Mouse (Mus musculus): Measurements from ENCODE around the gene Ubfd1. TPM values are rescaled to one million over a fixed set of nuclear protein-coding genes. Genes with fewer than 3 reads are reported as not detected.

The Ubfd1 gene
- polyA plus RNA-seq (2016; fragmentation: Nextera tagmentation; extraction: Ambion mirVana), result 60.3 and 81.0 TPM in 2 replicates

- Histone ChIP-seq H3K27me3 (ENCODE audit: insufficient read depth, poor library complexity, severe bottlenecking) (no peaks in the 10 kb centered on the region), H3K27ac (peak within 1 kb of the TSS; percentile 98), H3K36me3 (peaks cover 42% of the 10 kb centered on the region), H3K9me3 (no peaks in the 10 kb centered on the region), H3K4me3 (peak within 1 kb of the TSS; percentile 99), H3K4me1 (peaks cover 20% of the 10 kb centered on the region)
- WGBS, result under 1% methylated on average over 60 of the region's 60 CpGs
- DNase-seq (ENCODE audit: low spot score), result peak; percentile 97
Observed at GRCm38 (mm10) chr7:122066945-122067516, at the start of gene Ubfd1, which contains the start of gene Ears2. Gene Ubfd1, plus strand, starts transcription at chr7:122067175. Gene Ears2, minus strand, starts transcription at chr7:122067263.

GRCm38 (mm10) chr7:122018247-122018646 lies 48.7 kb upstream of the Ubfd1 start:
- Histone ChIP-seq H3K27ac (peak overlapping the region; percentile 52; the same call in 1 of the 2 replicates), H3K27me3 (ENCODE audit: insufficient read depth, poor library complexity, severe bottlenecking) (no peaks in the 10 kb centered on the region), H3K36me3 (0 out of 2 replicates have a peak, but pooled peaks cover 5% of the 10 kb centered on the region), H3K9me3 (no peaks in the 10 kb centered on the region), H3K4me3 (peak overlapping the region; percentile 27; the same call in 1 of the 2 replicates), H3K4me1 (peaks cover 59% of the 10 kb centered on the region)
- DNase-seq (ENCODE audit: low spot score), result peak; percentile 83
- 53% methylated on average over 3 of the region's 3 CpGs for WGBS

- Histone ChIP-seq H3K36me3 (0 out of 2 replicates have a peak, but pooled peaks cover 5% of the 10 kb centered on the region), H3K4me1 (peaks cover 62% of the 10 kb centered on the region), H3K27me3 (ENCODE audit: insufficient read depth, poor library complexity, severe bottlenecking) (no peaks in the 10 kb centered on the region), H3K9me3 (no peaks in the 10 kb centered on the region), H3K4me3 (peak overlapping the region; percentile 85; the same call in 1 of the 2 replicates), H3K27ac (peak overlapping the region; percentile 52; the same call in 1 of the 2 replicates)
- no peak for DNase-seq (ENCODE audit: low spot score)
- WGBS, result 83% methylated on average over 7 of the region's 7 CpGs
Observed at GRCm38 (mm10) chr7:122018978-122019377, 48.0 kb upstream of the Ubfd1 start.

- H3K9me3 ChIP-seq, result no peaks in the 10 kb centered on the region
- peak overlapping the region; percentile 94 for H3K27ac ChIP-seq
- WGBS, result 3% methylated on average over 6 of the region's 6 CpGs
- 0 out of 2 replicates have a peak, but pooled peaks cover 5% of the 10 kb centered on the region for H3K36me3 ChIP-seq
- H3K4me1 ChIP-seq, result peaks cover 52% of the 10 kb centered on the region
- DNase-seq (ENCODE audit: low spot score), result no peak
- no peaks in the 10 kb centered on the region for H3K27me3 ChIP-seq (ENCODE audit: insufficient read depth, poor library complexity, severe bottlenecking)
- H3K4me3 ChIP-seq, result peak overlapping the region; percentile 85
Observed at GRCm38 (mm10) chr7:122020273-122020666, 46.7 kb upstream of the Ubfd1 start.

- Histone ChIP-seq H3K4me3 (peak within 1 kb of the TSS; percentile 85), H3K27me3 (ENCODE audit: insufficient read depth, poor library complexity, severe bottlenecking) (no peaks in the 10 kb centered on the region), H3K27ac (peak within 1 kb of the TSS; percentile 94), H3K9me3 (no peaks in the 10 kb centered on the region), H3K4me1 (peaks cover 47% of the 10 kb centered on the region), H3K36me3 (0 out of 2 replicates have a peak, but pooled peaks cover 5% of the 10 kb centered on the region)
- WGBS, result under 1% methylated on average over 48 of the region's 50 CpGs
- peak; percentile 95 for DNase-seq (ENCODE audit: low spot score)
Observed at GRCm38 (mm10) chr7:122020667-122021354, 46.2 kb upstream of the Ubfd1 start, which contains the start of gene Gga2. Gene Gga2, minus strand, starts transcription at chr7:122021222.

GRCm38 (mm10) chr7:122022131-122022530 lies 44.8 kb upstream of the Ubfd1 start:
- 97% methylated on average over 2 of the region's 2 CpGs for WGBS
- no peaks in the 10 kb centered on the region for H3K9me3 ChIP-seq

GRCm38 (mm10) chr7:122033371-122033770 lies 33.6 kb upstream of the Ubfd1 start:
- Histone ChIP-seq H3K27me3 (ENCODE audit: insufficient read depth, poor library complexity, severe bottlenecking) (no peaks in the 10 kb centered on the region), H3K4me3 (no peak overlapping the region), H3K9me3 (no peaks in the 10 kb centered on the region), H3K36me3 (peaks cover 13% of the 10 kb centered on the region), H3K27ac (no peak overlapping the region), H3K4me1 (no peaks in the 10 kb centered on the region)
- WGBS, result 69% methylated on average over 3 of the region's 3 CpGs
- DNase-seq (ENCODE audit: low spot score), result no peak

More at GRCm38 (mm10) chr7:122022131-122022530, 44.8 kb upstream of the Ubfd1 start:
- H3K27me3 ChIP-seq (ENCODE audit: insufficient read depth, poor library complexity, severe bottlenecking), result no peaks in the 10 kb centered on the region
- H3K4me3 ChIP-seq, result no peak overlapping the region
- peaks cover 36% of the 10 kb centered on the region for H3K4me1 ChIP-seq
- no peak overlapping the region for H3K27ac ChIP-seq
- no peak for DNase-seq (ENCODE audit: low spot score)
- H3K36me3 ChIP-seq, result 0 out of 2 replicates have a peak, but pooled peaks cover 5% of the 10 kb centered on the region

- Histone ChIP-seq H3K27me3 (ENCODE audit: insufficient read depth, poor library complexity, severe bottlenecking) (no peaks in the 10 kb centered on the region), H3K4me1 (no peaks in the 10 kb centered on the region), H3K36me3 (peaks cover 22% of the 10 kb centered on the region), H3K27ac (no peak overlapping the region), H3K4me3 (no peak overlapping the region), H3K9me3 (no peaks in the 10 kb centered on the region)
- no peak for DNase-seq (ENCODE audit: low spot score)
- WGBS, result 31% methylated on average over 2 of the region's 2 CpGs
Observed at GRCm38 (mm10) chr7:122034348-122034747, 32.6 kb upstream of the Ubfd1 start.

- no peaks in the 10 kb centered on the region for H3K27me3 ChIP-seq (ENCODE audit: insufficient read depth, poor library complexity, severe bottlenecking)
Observed at GRCm38 (mm10) chr7:122044106-122044505, 22.9 kb upstream of the Ubfd1 start.

GRCm38 (mm10) chr7:122045181-122045634 lies 21.8 kb upstream of the Ubfd1 start:
- WGBS, result 44% methylated on average over 4 of the region's 4 CpGs
- H3K4me1 ChIP-seq, result peaks cover 49% of the 10 kb centered on the region
- peaks cover 53% of the 10 kb centered on the region for H3K36me3 ChIP-seq
- peak overlapping the region; percentile 32; the same call in 1 of the 2 replicates for H3K4me3 ChIP-seq
- peak overlapping the region; percentile 87 for H3K27ac ChIP-seq
- DNase-seq (ENCODE audit: low spot score), result no peak
- H3K9me3 ChIP-seq, result no peaks in the 10 kb centered on the region
- H3K27me3 ChIP-seq (ENCODE audit: insufficient read depth, poor library complexity, severe bottlenecking), result no peaks in the 10 kb centered on the region

More at GRCm38 (mm10) chr7:122044106-122044505, 22.9 kb upstream of the Ubfd1 start:
- Histone ChIP-seq H3K4me3 (peak overlapping the region; percentile 3), H3K27ac (peak overlapping the region; percentile 87), H3K36me3 (peaks cover 64% of the 10 kb centered on the region), H3K4me1 (peaks cover 48% of the 10 kb centered on the region), H3K9me3 (no peaks in the 10 kb centered on the region)
- no peak for DNase-seq (ENCODE audit: low spot score)
- 81% methylated on average over 8 of the region's 8 CpGs for WGBS

- Histone ChIP-seq H3K9me3 (no peaks in the 10 kb centered on the region), H3K27me3 (ENCODE audit: insufficient read depth, poor library complexity, severe bottlenecking) (no peaks in the 10 kb centered on the region), H3K27ac (peak overlapping the region; percentile 87), H3K36me3 (peaks cover 51% of the 10 kb centered on the region), H3K4me3 (peak overlapping the region; percentile 32), H3K4me1 (peaks cover 49% of the 10 kb centered on the region)
- WGBS, result 33% methylated on average over 1 of the region's 1 CpGs
- no peak for DNase-seq (ENCODE audit: low spot score)
Observed at GRCm38 (mm10) chr7:122045711-122046110, 21.3 kb upstream of the Ubfd1 start.

- peaks cover 49% of the 10 kb centered on the region for H3K36me3 ChIP-seq
- no peak for DNase-seq (ENCODE audit: low spot score)
- no peaks in the 10 kb centered on the region for H3K27me3 ChIP-seq (ENCODE audit: insufficient read depth, poor library complexity, severe bottlenecking)
- 29% methylated on average over 2 of the region's 2 CpGs for WGBS
- H3K4me3 ChIP-seq, result peak overlapping the region; percentile 32; the same call in 1 of the 2 replicates
- peak overlapping the region; percentile 87 for H3K27ac ChIP-seq
- no peaks in the 10 kb centered on the region for H3K9me3 ChIP-seq
- peaks cover 49% of the 10 kb centered on the region for H3K4me1 ChIP-seq
Observed at GRCm38 (mm10) chr7:122046813-122047212, 20.2 kb upstream of the Ubfd1 start.

GRCm38 (mm10) chr7:122048191-122048590 lies 18.8 kb upstream of the Ubfd1 start:
- WGBS, result 90% methylated on average over 9 of the region's 9 CpGs
- no peak for DNase-seq (ENCODE audit: low spot score)
- Histone ChIP-seq H3K36me3 (peaks cover 47% of the 10 kb centered on the region), H3K4me1 (peaks cover 49% of the 10 kb centered on the region), H3K9me3 (no peaks in the 10 kb centered on the region), H3K27ac (peak overlapping the region; percentile 87; the same call in 1 of the 2 replicates), H3K4me3 (no peak overlapping the region), H3K27me3 (ENCODE audit: insufficient read depth, poor library complexity, severe bottlenecking) (no peaks in the 10 kb centered on the region)
